Mouse (Mus musculus) limb, embryonic 15.5 days (tissue): ENCODE data around the gene Rpl29. TPM values are rescaled to one million over a fixed set of nuclear protein-coding genes. Genes with fewer than 3 reads are reported as not detected.

ENCODE experiments used
- ATAC-seq: fragments of 200-750 bp; cut with Nextera tagmentation; 2 replicates; pipeline ENCODE4 v1.8.0; 2017; ENCODE audit warnings: low read depth, moderate TSS enrichment; ENCODE audit not compliant: insufficient number of reproducible peaks, low FRiP score, low TSS enrichment
- H3K27ac ChIP-seq: fragments of 300-500 bp; sonication (generic); 2 replicates; pipeline ENCODE4 v1.5.1; 2015; ENCODE audit warnings: moderate library complexity, mild to moderate bottlenecking, inconsistent platforms
- H3K27me3 ChIP-seq: fragments of 300-500 bp; sonication (generic); 2 replicates; pipeline ENCODE4 v1.6.1; 2015; ENCODE audit warnings: inconsistent platforms
- H3K36me3 ChIP-seq: fragments of 300-500 bp; sonication (generic); 2 replicates; pipeline ENCODE4 v1.6.1; 2015; ENCODE audit warnings: inconsistent platforms
- H3K4me1 ChIP-seq: fragments of 300-500 bp; sonication (generic); 2 replicates; pipeline ENCODE4 v1.6.1; 2015; ENCODE audit warnings: inconsistent platforms
- H3K4me2 ChIP-seq: fragments of 300-500 bp; sonication (generic); 2 replicates; pipeline ENCODE4 v1.6.1; 2015; ENCODE audit warnings: mild to moderate bottlenecking, inconsistent platforms
- H3K4me3 ChIP-seq: fragments of 300-500 bp; sonication (generic); 2 replicates; pipeline ENCODE4 v1.5.1; 2015; ENCODE audit warnings: mild to moderate bottlenecking, inconsistent platforms
- H3K9ac ChIP-seq: fragments of 300-500 bp; sonication (generic); 2 replicates; pipeline ENCODE4 v1.6.1; 2015; ENCODE audit warnings: inconsistent platforms
- H3K9me3 ChIP-seq: fragments of 300-500 bp; sonication (generic); 2 replicates; pipeline ENCODE4 v1.6.1; 2016; ENCODE audit warnings: inconsistent platforms
- WGBS: fragments of 180-500 bp; shearing (Covaris S2); methylation state at CpG from one replicate; pipeline ENCODE4 v1.1.7; 2015; 5-methylcytosine and 5-hydroxymethylcytosine counted together
- polyA plus RNA-seq: library from polyadenylated mRNA; unstranded; fragments of >200 nt; fragmentation: Nextera tagmentation; extraction: Ambion mirVana; gene quantifications from 2 replicates; pipeline ENCODE4 v1.2.1, GENCODE M21; 2015

The Rpl29 gene
- polyA plus RNA-seq, 1 experiment from 2014 or later, result 956 TPM

GRCm38 (mm10) chr9:106457920-106458319 lies 28.7 kb downstream of the Rpl29 start:
- Histone ChIP-seq H3K4me3 (no peak overlapping the region), H3K27me3 (no peaks in the 10 kb centered on the region), H3K36me3 (peaks cover 32% of the 10 kb centered on the region), H3K4me1 (peaks cover 56% of the 10 kb centered on the region), H3K4me2 (no peak overlapping the region), H3K9ac (no peak overlapping the region), H3K27ac (no peak overlapping the region), H3K9me3 (no peaks in the 10 kb centered on the region)
- ATAC-seq, result no peak
- 74% methylated on average over 5 of the region's 5 CpGs for WGBS

GRCm38 (mm10) chr9:106459946-106460345 lies 30.7 kb downstream of the Rpl29 start:
- no peak for ATAC-seq
- H3K4me3 ChIP-seq, result no peak overlapping the region
- WGBS, result 80% methylated on average over 15 of the region's 15 CpGs
- H3K36me3 ChIP-seq, result peaks cover 40% of the 10 kb centered on the region
- no peaks in the 10 kb centered on the region for H3K9me3 ChIP-seq
- H3K9ac ChIP-seq, result no peak overlapping the region
- H3K27ac ChIP-seq, result no peak overlapping the region
- H3K27me3 ChIP-seq, result 0 out of 2 replicates have a peak, but pooled peaks cover 5% of the 10 kb centered on the region
- H3K4me1 ChIP-seq, result peaks cover 53% of the 10 kb centered on the region
- no peak overlapping the region for H3K4me2 ChIP-seq

- no peak overlapping the region for H3K4me2 ChIP-seq
- no peak for ATAC-seq
- 73% methylated on average over 18 of the region's 18 CpGs for WGBS
- H3K4me3 ChIP-seq, result no peak overlapping the region
- H3K9me3 ChIP-seq, result no peaks in the 10 kb centered on the region
- no peak overlapping the region for H3K9ac ChIP-seq
- H3K36me3 ChIP-seq, result peaks cover 40% of the 10 kb centered on the region
- H3K4me1 ChIP-seq, result peaks cover 53% of the 10 kb centered on the region
- 0 out of 2 replicates have a peak, but pooled peaks cover 5% of the 10 kb centered on the region for H3K27me3 ChIP-seq
- no peak overlapping the region for H3K27ac ChIP-seq
Measured at GRCm38 (mm10) chr9:106460401-106461025, 31.3 kb downstream of the Rpl29 start.

GRCm38 (mm10) chr9:106461026-106461415 lies 31.8 kb downstream of the Rpl29 start:
- Histone ChIP-seq H3K9me3 (no peaks in the 10 kb centered on the region), H3K36me3 (peaks cover 40% of the 10 kb centered on the region), H3K9ac (no peak overlapping the region), H3K4me2 (no peak overlapping the region), H3K27ac (no peak overlapping the region), H3K4me1 (peaks cover 52% of the 10 kb centered on the region), H3K27me3 (0 out of 2 replicates have a peak, but pooled peaks cover 5% of the 10 kb centered on the region), H3K4me3 (no peak overlapping the region)
- WGBS, result 90% methylated on average over 9 of the region's 9 CpGs
- no peak for ATAC-seq

GRCm38 (mm10) chr9:106461641-106462429 lies 32.6 kb downstream of the Rpl29 start:
- Histone ChIP-seq H3K9ac (no peak overlapping the region), H3K27me3 (0 out of 2 replicates have a peak, but pooled peaks cover 5% of the 10 kb centered on the region), H3K4me1 (peaks cover 44% of the 10 kb centered on the region), H3K27ac (no peak overlapping the region), H3K9me3 (no peaks in the 10 kb centered on the region), H3K36me3 (peaks cover 40% of the 10 kb centered on the region), H3K4me2 (no peak overlapping the region), H3K4me3 (no peak overlapping the region)
- ATAC-seq, result no peak
- WGBS, result 80% methylated on average over 16 of the region's 16 CpGs

GRCm38 (mm10) chr9:106462430-106462800 lies 33.2 kb downstream of the Rpl29 start:
- Histone ChIP-seq H3K4me2 (no peak overlapping the region), H3K27me3 (0 out of 2 replicates have a peak, but pooled peaks cover 5% of the 10 kb centered on the region), H3K9me3 (no peaks in the 10 kb centered on the region), H3K36me3 (peaks cover 38% of the 10 kb centered on the region), H3K9ac (no peak overlapping the region), H3K27ac (no peak overlapping the region), H3K4me3 (no peak overlapping the region), H3K4me1 (peaks cover 39% of the 10 kb centered on the region)
- no peak for ATAC-seq
- WGBS, result 90% methylated on average over 12 of the region's 12 CpGs

- no peak for ATAC-seq
- 83% methylated on average over 21 of the region's 21 CpGs for WGBS
- H3K36me3 ChIP-seq, result peaks cover 38% of the 10 kb centered on the region
- H3K9ac ChIP-seq, result no peak overlapping the region
- 0 out of 2 replicates have a peak, but pooled peaks cover 5% of the 10 kb centered on the region for H3K27me3 ChIP-seq
- peaks cover 32% of the 10 kb centered on the region for H3K4me1 ChIP-seq
- H3K9me3 ChIP-seq, result no peaks in the 10 kb centered on the region
- no peak overlapping the region for H3K4me2 ChIP-seq
- H3K4me3 ChIP-seq, result no peak overlapping the region
- no peak overlapping the region for H3K27ac ChIP-seq
Measured at GRCm38 (mm10) chr9:106463122-106464063, 34.1 kb downstream of the Rpl29 start.

GRCm38 (mm10) chr9:106464751-106465541 lies 35.7 kb downstream of the Rpl29 start:
- peaks cover 26% of the 10 kb centered on the region for H3K4me1 ChIP-seq
- WGBS, result 1% methylated on average over 98 of the region's 99 CpGs
- peaks cover 33% of the 10 kb centered on the region for H3K36me3 ChIP-seq
- ATAC-seq, result peak; percentile 50; the same call in 1 of the 2 replicates
- peak overlapping the region; percentile 98 for H3K4me2 ChIP-seq
- H3K9me3 ChIP-seq, result no peaks in the 10 kb centered on the region
- peak overlapping the region; percentile 65 for H3K9ac ChIP-seq
- H3K27ac ChIP-seq, result peak overlapping the region; percentile 50
- 0 out of 2 replicates have a peak, but pooled peaks cover 5% of the 10 kb centered on the region for H3K27me3 ChIP-seq
- peak overlapping the region; percentile 59 for H3K4me3 ChIP-seq

- peak within 1 kb of the TSS; percentile 98 for H3K4me2 ChIP-seq
- H3K27me3 ChIP-seq, result 0 out of 2 replicates have a peak, but pooled peaks cover 5% of the 10 kb centered on the region
- peak within 1 kb of the TSS; percentile 65 for H3K9ac ChIP-seq
- H3K4me1 ChIP-seq, result peaks cover 23% of the 10 kb centered on the region
- H3K36me3 ChIP-seq, result peaks cover 27% of the 10 kb centered on the region
- WGBS, result 28% methylated on average over 26 of the region's 26 CpGs
- no peaks in the 10 kb centered on the region for H3K9me3 ChIP-seq
- H3K27ac ChIP-seq, result peak within 1 kb of the TSS; percentile 50
- H3K4me3 ChIP-seq, result peak within 1 kb of the TSS; percentile 59
- no peak for ATAC-seq
Measured at GRCm38 (mm10) chr9:106465571-106466200, 36.4 kb downstream of the Rpl29 start, which contains the start of gene Gpr62. Gpr62 (minus strand) TSS chr9:106465938.

GRCm38 (mm10) chr9:106466721-106467120 lies 37.5 kb downstream of the Rpl29 start:
- Histone ChIP-seq H3K36me3 (peaks cover 19% of the 10 kb centered on the region), H3K9me3 (no peaks in the 10 kb centered on the region), H3K4me1 (peaks cover 29% of the 10 kb centered on the region), H3K4me3 (no peak overlapping the region), H3K9ac (no peak overlapping the region), H3K4me2 (no peak overlapping the region), H3K27ac (no peak overlapping the region), H3K27me3 (0 out of 2 replicates have a peak, but pooled peaks cover 5% of the 10 kb centered on the region)
- 94% methylated on average over 6 of the region's 6 CpGs for WGBS
- no peak for ATAC-seq
